In genomic region chr1:71397635-71398034, GRCm38 (mm10) we compare ENCODE assay signal across 32 mouse cellular contexts. TPM values are rescaled to one million over a fixed set of nuclear protein-coding genes. Genes with fewer than 3 reads are reported as not detected.
DNase-seq lines count a peak whose midpoint lies in the region; ATAC-seq lines count a peak whose summit lies in the region.
"Had no signal": no experiment of that assay in that cellular context is flagged by ENCODE, and none has a peak within 500 bp of the region (broad histone marks: within the 10 kb centered on the region; RNA-seq: fewer than 3 reads in every experiment).

No protein-coding gene starts in this region.

- H3K4me1 ChIP-seq in heart, embryonic 13.5 days, result peaks cover 18% of the 10 kb centered on the region
- no peaks in the 10 kb centered on the region; the same call in 1 of the 2 replicates for H3K4me1 ChIP-seq in heart, embryonic 11.5 days (ENCODE audit: control insufficient read depth, insufficient read depth, low read length)
- H3K4me1 ChIP-seq in lung, embryonic 16.5 days (replicated peaks; ENCODE audit: control insufficient read depth, insufficient read depth, low read length), result no peaks in the 10 kb centered on the region
- H3K4me1 ChIP-seq in embryonic facial prominence, embryonic 15.5 days, result no peaks in the 10 kb centered on the region
- H3K4me1 ChIP-seq: forebrain, embryonic 10.5 days; forebrain, embryonic 13.5 days; hindbrain, embryonic 10.5 days; hindbrain, embryonic 13.5 days had no signal

- no peak for DNase-seq in lung, postnatal 36 days
- DNase-seq in lung, postnatal 25 days (ENCODE audit: low spot score), result peak; percentile 28
- DNase-seq in cerebellum, postnatal 10 days, result no peak
- no peak for DNase-seq in embryo, embryonic 11 days
- DNase-seq: adrenal gland, postnatal 10 days; adrenal gland, postnatal 36 days; B cell, adult 2 months; cerebellum, adult 18-20 months; cerebellum, adult 9-10 months; cerebellum, postnatal 25 days; gastrocnemius, postnatal 10 days; gastrocnemius, postnatal 36 days; heart, adult 2 months; heart, postnatal 10 days; heart, postnatal 36 days had no signal

- 0 out of 2 replicates have a peak overlapping the region, but pooled peaks have one; percentile 12 for H3K27ac ChIP-seq in heart, embryonic 13.5 days (replicated peaks)
- no peak overlapping the region for H3K27ac ChIP-seq in heart, embryonic 11.5 days (ENCODE audit: low read depth, low read length)
- H3K27ac ChIP-seq in lung, embryonic 16.5 days (ENCODE audit: low read length), result no peak overlapping the region
- H3K27ac ChIP-seq in embryonic facial prominence, embryonic 15.5 days (replicated peaks), result 0 out of 2 replicates have a peak overlapping the region, but pooled peaks have one; percentile 19
- H3K27ac ChIP-seq: forebrain, embryonic 10.5 days; forebrain, embryonic 13.5 days; heart, adult 2 months; heart, embryonic 10.5 days; heart, embryonic 15.5 days; hindbrain, embryonic 10.5 days; hindbrain, embryonic 13.5 days had no signal

- no peak overlapping the region for H3K4me3 ChIP-seq in heart, embryonic 13.5 days
- no peak overlapping the region for H3K4me3 ChIP-seq in heart, embryonic 11.5 days (ENCODE audit: low read depth, low read length)
- H3K4me3 ChIP-seq in lung, embryonic 16.5 days (ENCODE audit: low read length), result no peak overlapping the region
- H3K4me3 ChIP-seq in embryonic facial prominence, embryonic 15.5 days (replicated peaks), result no peak overlapping the region
- H3K4me3 ChIP-seq: erythroblast, embryonic 14.5 days; forebrain, embryonic 10.5 days; forebrain, embryonic 13.5 days; heart, adult 2 months; heart, embryonic 10.5 days; heart, embryonic 15.5 days; hindbrain, embryonic 10.5 days; hindbrain, embryonic 13.5 days had no signal

- no peak for ATAC-seq in heart, embryonic 13.5 days (ENCODE audit: extremely low read depth, insufficient number of reproducible peaks, low FRiP score, low TSS enrichment)
- no peak for ATAC-seq in heart, embryonic 11.5 days (replicated peaks; ENCODE audit: insufficient number of reproducible peaks, low FRiP score, low TSS enrichment)
- peak; percentile 56 for ATAC-seq in lung, embryonic 16.5 days (ENCODE audit: low read depth)
- ATAC-seq in embryonic facial prominence, embryonic 15.5 days (ENCODE audit: insufficient number of reproducible peaks, low FRiP score, low TSS enrichment, low read depth), result no peak
- ATAC-seq: forebrain, embryonic 13.5 days; forebrain, embryonic 16.5 days; hindbrain, embryonic 16.5 days; Patski had no signal

- H3K9ac ChIP-seq in heart, embryonic 13.5 days, result no peak overlapping the region
- H3K9ac ChIP-seq in heart, embryonic 11.5 days (ENCODE audit: low read depth, low read length), result no peak overlapping the region
- no peak overlapping the region for H3K9ac ChIP-seq in lung, embryonic 16.5 days (ENCODE audit: low read length)
- no peak overlapping the region for H3K9ac ChIP-seq in embryonic facial prominence, embryonic 15.5 days
- H3K9ac ChIP-seq: forebrain, embryonic 13.5 days; heart, embryonic 15.5 days; hindbrain, embryonic 13.5 days had no signal

- no peaks in the 10 kb centered on the region for H3K36me3 ChIP-seq in heart, embryonic 13.5 days
- no peaks in the 10 kb centered on the region for H3K36me3 ChIP-seq in heart, embryonic 11.5 days (ENCODE audit: control insufficient read depth, insufficient read depth, low read length)
- no peaks in the 10 kb centered on the region for H3K36me3 ChIP-seq in lung, embryonic 16.5 days (ENCODE audit: control insufficient read depth, insufficient read depth, low read length)
- no peaks in the 10 kb centered on the region for H3K36me3 ChIP-seq in embryonic facial prominence, embryonic 15.5 days
- H3K36me3 ChIP-seq: forebrain, embryonic 10.5 days; G1E; heart, embryonic 10.5 days; heart, embryonic 15.5 days; hindbrain, embryonic 10.5 days; hindbrain, embryonic 13.5 days had no signal

- H3K27me3 ChIP-seq in heart, embryonic 13.5 days (replicated peaks), result no peaks in the 10 kb centered on the region
- H3K27me3 ChIP-seq in heart, embryonic 11.5 days (ENCODE audit: control insufficient read depth, insufficient read depth, low read length), result no peaks in the 10 kb centered on the region
- H3K27me3 ChIP-seq in lung, embryonic 16.5 days (ENCODE audit: control insufficient read depth, insufficient read depth, low read depth, low read length), result no peaks in the 10 kb centered on the region
- no peaks in the 10 kb centered on the region for H3K27me3 ChIP-seq in embryonic facial prominence, embryonic 15.5 days
- H3K27me3 ChIP-seq: CH12.LX; forebrain, embryonic 13.5 days; heart, embryonic 15.5 days; hindbrain, embryonic 13.5 days; Patski had no signal

- H3K4me2 ChIP-seq in heart, embryonic 13.5 days, result no peak overlapping the region
- no peak overlapping the region for H3K4me2 ChIP-seq in heart, embryonic 11.5 days
- no peak overlapping the region for H3K4me2 ChIP-seq in lung, embryonic 16.5 days (ENCODE audit: low read depth, low read length)
- no peak overlapping the region for H3K4me2 ChIP-seq in embryonic facial prominence, embryonic 15.5 days (replicated peaks)
- H3K4me2 ChIP-seq: forebrain, embryonic 13.5 days; heart, embryonic 15.5 days; hindbrain, embryonic 13.5 days had no signal

- WGBS in heart, embryonic 13.5 days, result 9% methylated on average over 3 of the region's 3 CpGs
- 16% methylated on average over 3 of the region's 3 CpGs for WGBS in heart, embryonic 11.5 days (ENCODE audit: insufficient replicate concordance)
- 25% methylated on average over 3 of the region's 3 CpGs for WGBS in lung, embryonic 16.5 days
- 57% methylated on average over 3 of the region's 3 CpGs for WGBS in embryonic facial prominence, embryonic 15.5 days

- H3K9me3 ChIP-seq in heart, embryonic 13.5 days, result no peaks in the 10 kb centered on the region
- H3K9me3 ChIP-seq in heart, embryonic 11.5 days (replicated peaks; ENCODE audit: control insufficient read depth, low read length), result no peaks in the 10 kb centered on the region
- H3K9me3 ChIP-seq in lung, embryonic 16.5 days (ENCODE audit: control insufficient read depth, low read length), result no peaks in the 10 kb centered on the region
- no peaks in the 10 kb centered on the region for H3K9me3 ChIP-seq in embryonic facial prominence, embryonic 15.5 days (replicated peaks)
- H3K9me3 ChIP-seq: forebrain, embryonic 10.5 days; forebrain, embryonic 13.5 days; G1E; heart, embryonic 10.5 days; heart, embryonic 15.5 days; hindbrain, embryonic 10.5 days; hindbrain, embryonic 13.5 days had no signal

RNA-seq across cellular contexts. Expression of gene Abca12, which starts 17.1 kb away (rescaled TPM):
- polyA plus RNA-seq in heart, embryonic 13.5 days (2015; fragmentation: Nextera tagmentation; extraction: Ambion mirVana), result 0.05 and 0.08 TPM in 2 replicates
- polyA plus RNA-seq in heart, embryonic 11.5 days (2014; fragmentation: Nextera tagmentation; extraction: Ambion mirVana), result 0.06 TPM in 1 of 2 replicates, not detected in the other
- 0.05 TPM in 1 of 2 replicates, not detected in the other for polyA plus RNA-seq in lung, embryonic 16.5 days (2015; fragmentation: Nextera tagmentation; extraction: Ambion mirVana)
- polyA plus RNA-seq in embryonic facial prominence, embryonic 15.5 days (2015; fragmentation: Nextera tagmentation; extraction: Ambion mirVana), result 3.7 and 5.0 TPM in 2 replicates
- polyA plus RNA-seq: embryonic facial prominence, embryonic 11.5 days; erythroblast, embryonic 14.5 days; forebrain, embryonic 10.5 days; forebrain, embryonic 13.5 days; forebrain, embryonic 16.5 days; G1E; Patski had no signal

Comparison
In these comparisons a context has a peak if more than half of its experiments do, and no peak if none do; other contexts are left out.
1. H3K27ac ChIP-seq: peak in heart, embryonic 13.5 days (single experiment) and embryonic facial prominence, embryonic 15.5 days (single experiment); none in heart, embryonic 11.5 days (single experiment) and lung, embryonic 16.5 days (single experiment).